Mouse (Mus musculus): ENCODE data around the gene Olfr1018.

- no peak for TF ChIP-seq POLR2A (IDR thresholded peaks at IDR 0.05; ENCODE audit: insufficient read depth, low read depth, low read length)
- no peak for TF ChIP-seq CTCF (IDR thresholded peaks at IDR 0.05; ENCODE audit: insufficient read depth, low read depth, low read length)
Observed at GRCm38 (mm10) chr2:85868294-85868693, 50.0 kb downstream of the Olfr1018 start, which contains the start of gene Olfr1022.
